Mouse (Mus musculus) forebrain, embryonic 10.5 days (tissue): Measurements from ENCODE around the gene Foxl2. TPM values are rescaled to one million over a fixed set of nuclear protein-coding genes. Genes with fewer than 3 reads are reported as not detected.

Experiments used
- polyA plus RNA-seq: library from polyadenylated mRNA; unstranded; fragments of >200 nt; fragmentation: Nextera tagmentation; extraction: Ambion mirVana; gene quantifications from 2 replicates; pipeline ENCODE4 v1.2.1, GENCODE M21; 2016

The Foxl2 gene
- polyA plus RNA-seq, 1 experiment from 2014 or later: 0.98 TPM

Other genes starting within 250 kb of the Foxl2 start
- gene Prr23a1, start 112.8 kb upstream of the Foxl2 start, polyA plus RNA-seq: 0.16 TPM in 1 of 2 replicates, not detected in the other
- not detected in 2 replicates for gene Prr23a2, start 98.8 kb upstream of the Foxl2 start, polyA plus RNA-seq
- gene Prr23a3, start 90.5 kb upstream of the Foxl2 start, polyA plus RNA-seq: 0.09 and 0.10 TPM in 2 replicates
- gene 7420426K07Rik, start 52.2 kb upstream of the Foxl2 start, polyA plus RNA-seq: not detected in 2 replicates
- 69.0 and 71.3 TPM in 2 replicates for gene Faim, start 31.1 kb downstream of the Foxl2 start, polyA plus RNA-seq
- not detected in 2 replicates for gene Gm1123, start 80.4 kb downstream of the Foxl2 start, polyA plus RNA-seq
- gene Pik3cb, start 185.3 kb downstream of the Foxl2 start, polyA plus RNA-seq: 1.9 and 2.2 TPM in 2 replicates